Mouse (Mus musculus): ENCODE data around the gene Ttc1.

GRCm38 (mm10) chr11:43700291-43700690 is 47.5 kb downstream of the Ttc1 start:
- TF ChIP-seq CTCF (IDR thresholded peaks at IDR 0.05; ENCODE audit: low read depth, low read length) = no peak
- TF ChIP-seq POLR2A (IDR thresholded peaks at IDR 0.05; ENCODE audit: insufficient read depth, low read length) = no peak
- no peak for TF ChIP-seq EP300 (IDR thresholded peaks at IDR 0.05; ENCODE audit: insufficient read depth, low read depth, low read length)

All from ES-Bruce4 (cell line).